Comparison of ENCODE assay signal across 8 mouse cellular contexts in genomic region chr9:103007699-103008078, GRCm38 (mm10). TPM values are rescaled to one million over a fixed set of nuclear protein-coding genes. Genes with fewer than 3 reads are reported as not detected.
A peak's percentile ranks its signal among the peaks of the same experiment; 100 is the strongest.
DNase-seq lines count a peak whose midpoint lies in the region; ATAC-seq lines count a peak whose summit lies in the region.

No protein-coding gene starts in this region.

- H3K27ac ChIP-seq in embryonic facial prominence, embryonic 10.5 days (replicated peaks), result peak overlapping the region; percentile 77
- peak overlapping the region; percentile 81 for H3K27ac ChIP-seq in heart, embryonic 12.5 days (ENCODE audit: poor library complexity, severe bottlenecking)
- H3K27ac ChIP-seq in kidney, embryonic 14.5 days (ENCODE audit: low read depth, low read length), result 0 out of 2 replicates have a peak overlapping the region, but pooled peaks have one; percentile 55
- H3K27ac ChIP-seq in lung, embryonic 15.5 days, result peak overlapping the region; percentile 91
- H3K27ac ChIP-seq in stomach, embryonic 16.5 days (ENCODE audit: low read length), result peak overlapping the region; percentile 89

- no peaks in the 10 kb centered on the region for H3K9me3 ChIP-seq in embryonic facial prominence, embryonic 10.5 days
- H3K9me3 ChIP-seq in heart, embryonic 12.5 days (replicated peaks), result no peaks in the 10 kb centered on the region
- no peaks in the 10 kb centered on the region for H3K9me3 ChIP-seq in kidney, embryonic 14.5 days (ENCODE audit: control insufficient read depth, low read length)
- H3K9me3 ChIP-seq in lung, embryonic 15.5 days, result no peaks in the 10 kb centered on the region
- no peaks in the 10 kb centered on the region for H3K9me3 ChIP-seq in stomach, embryonic 16.5 days (replicated peaks; ENCODE audit: control insufficient read depth, low read length)

- H3K27me3 ChIP-seq in embryonic facial prominence, embryonic 10.5 days (replicated peaks; ENCODE audit: low read depth, poor library complexity, severe bottlenecking), result peaks cover 55% of the 10 kb centered on the region
- H3K27me3 ChIP-seq in heart, embryonic 12.5 days (replicated peaks), result peaks cover 7% of the 10 kb centered on the region
- H3K27me3 ChIP-seq in kidney, embryonic 14.5 days (ENCODE audit: control insufficient read depth, insufficient read depth, low read length), result peaks cover 7% of the 10 kb centered on the region; the same call in 1 of the 2 replicates
- H3K27me3 ChIP-seq in lung, embryonic 15.5 days, result no peaks in the 10 kb centered on the region
- no peaks in the 10 kb centered on the region for H3K27me3 ChIP-seq in stomach, embryonic 16.5 days (ENCODE audit: control insufficient read depth, insufficient read depth, low read length)

- ATAC-seq in heart, embryonic 12.5 days (ENCODE audit: insufficient number of reproducible peaks, low FRiP score), result peak; percentile 92
- ATAC-seq in kidney, embryonic 14.5 days (ENCODE audit: low FRiP score, low TSS enrichment), result peak; percentile 89
- ATAC-seq in lung, embryonic 15.5 days (ENCODE audit: borderline replicate concordance, extremely low read depth, low FRiP score, low TSS enrichment), result peak; percentile 91
- peak; percentile 92 for ATAC-seq in stomach, embryonic 16.5 days (ENCODE audit: insufficient read depth, low FRiP score)
- ATAC-seq in erythroid progenitor cell, adult 5-6 weeks (replicated peaks; ENCODE audit: low FRiP score, poor library complexity, severe bottlenecking), result no peak

- H3K9ac ChIP-seq in heart, embryonic 12.5 days, result peak overlapping the region; percentile 77
- peak overlapping the region; percentile 61; the same call in 1 of the 2 replicates for H3K9ac ChIP-seq in kidney, embryonic 14.5 days (ENCODE audit: low read depth, low read length)
- peak overlapping the region; percentile 58 for H3K9ac ChIP-seq in lung, embryonic 15.5 days
- peak overlapping the region; percentile 79 for H3K9ac ChIP-seq in stomach, embryonic 16.5 days (ENCODE audit: low read length)

- peaks cover 35% of the 10 kb centered on the region for H3K4me1 ChIP-seq in embryonic facial prominence, embryonic 10.5 days
- peaks cover 51% of the 10 kb centered on the region for H3K4me1 ChIP-seq in heart, embryonic 12.5 days (replicated peaks)
- peaks cover 15% of the 10 kb centered on the region for H3K4me1 ChIP-seq in kidney, embryonic 14.5 days (ENCODE audit: control insufficient read depth, insufficient read depth, low read length)
- peaks cover 59% of the 10 kb centered on the region for H3K4me1 ChIP-seq in lung, embryonic 15.5 days
- peaks cover 14% of the 10 kb centered on the region; the same call in 1 of the 2 replicates for H3K4me1 ChIP-seq in stomach, embryonic 16.5 days (ENCODE audit: control insufficient read depth, insufficient read depth, low read length)

- peak overlapping the region; percentile 99 for H3K4me2 ChIP-seq in heart, embryonic 12.5 days
- peak overlapping the region; percentile 89 for H3K4me2 ChIP-seq in kidney, embryonic 14.5 days (replicated peaks; ENCODE audit: low read depth, low read length)
- H3K4me2 ChIP-seq in lung, embryonic 15.5 days, result peak overlapping the region; percentile 94
- H3K4me2 ChIP-seq in stomach, embryonic 16.5 days (ENCODE audit: low read depth, low read length), result peak overlapping the region; percentile 87

- peak; percentile 6 to 9 for DNase-seq in left cerebral cortex, adult 18-20 months (ENCODE audit: low spot score in 2 of 2)
- DNase-seq in left cerebral cortex, adult 9 months (ENCODE audit: low spot score in 2 of 2), result no peak
- DNase-seq in embryonic facial prominence, embryonic 10.5 days (ENCODE audit: low spot score), result peak; percentile 59

- 2% methylated on average over 15 of the region's 15 CpGs for WGBS in embryonic facial prominence, embryonic 10.5 days
- 2% methylated on average over 15 of the region's 15 CpGs for WGBS in heart, embryonic 12.5 days
- 2% methylated on average over 15 of the region's 15 CpGs for WGBS in kidney, embryonic 14.5 days
- WGBS in lung, embryonic 15.5 days, result under 1% methylated on average over 15 of the region's 15 CpGs
- 2% methylated on average over 15 of the region's 15 CpGs for WGBS in stomach, embryonic 16.5 days

- no peaks in the 10 kb centered on the region for H3K36me3 ChIP-seq in embryonic facial prominence, embryonic 10.5 days (replicated peaks)
- H3K36me3 ChIP-seq in heart, embryonic 12.5 days, result no peaks in the 10 kb centered on the region
- no peaks in the 10 kb centered on the region for H3K36me3 ChIP-seq in kidney, embryonic 14.5 days (ENCODE audit: control insufficient read depth, insufficient read depth, low read length)
- no peaks in the 10 kb centered on the region for H3K36me3 ChIP-seq in lung, embryonic 15.5 days
- H3K36me3 ChIP-seq in stomach, embryonic 16.5 days (ENCODE audit: control insufficient read depth, insufficient read depth, low read length), result no peaks in the 10 kb centered on the region

- peak overlapping the region; percentile 65 for H3K4me3 ChIP-seq in embryonic facial prominence, embryonic 10.5 days
- H3K4me3 ChIP-seq in heart, embryonic 12.5 days, result peak overlapping the region; percentile 56
- peak overlapping the region; percentile 44 for H3K4me3 ChIP-seq in kidney, embryonic 14.5 days (ENCODE audit: low read length)
- H3K4me3 ChIP-seq in lung, embryonic 15.5 days, result peak overlapping the region; percentile 55
- peak overlapping the region; percentile 57 for H3K4me3 ChIP-seq in stomach, embryonic 16.5 days (replicated peaks; ENCODE audit: low read length)

RNA-seq across cellular contexts. Expression of gene Slco2a1, which starts 19.2 kb away (rescaled TPM):
- 1 to 10 TPM; 1.1 to 1.5 TPM for total RNA-seq in left cerebral cortex, adult 18-20 months (2021)
- 0.69 and 1.2 TPM in 2 replicates for polyA plus RNA-seq in embryonic facial prominence, embryonic 10.5 days (2016; fragmentation: Nextera tagmentation; extraction: Ambion mirVana)
- polyA plus RNA-seq in heart, embryonic 12.5 days (2016; fragmentation: Nextera tagmentation; extraction: Ambion mirVana), result 7.1 and 9.0 TPM in 2 replicates
- 1.1 and 4.0 TPM in 2 replicates for polyA plus RNA-seq in kidney, embryonic 14.5 days (2014; fragmentation: Nextera tagmentation; extraction: Ambion mirVana)
- 14.7 and 17.5 TPM in 2 replicates for polyA plus RNA-seq in lung, embryonic 15.5 days (2015; fragmentation: Nextera tagmentation; extraction: Ambion mirVana)
- polyA plus RNA-seq in stomach, embryonic 16.5 days (2015; fragmentation: Nextera tagmentation; extraction: Ambion mirVana), result 11.8 and 14.5 TPM in 2 replicates
- 0.42 TPM in 1 of 2 replicates, not detected in the other for total RNA-seq in erythroid progenitor cell, adult 5-6 weeks (2015; ENCODE audit: low replicate concordance)
- 0.13 TPM in 1 of 2 replicates, not detected in the other for total RNA-seq in erythroid progenitor cell, adult 5-6 weeks (2017; ENCODE audit: low replicate concordance)

Comparison
In these comparisons a context has a peak if more than half of its experiments do, and no peak if none do; other contexts are left out.
1. DNase-seq: peak in left cerebral cortex, adult 18-20 months (2 of 2) and embryonic facial prominence, embryonic 10.5 days (single experiment); none in left cerebral cortex, adult 9 months (0 of 2).
2. Peak in every context shown above with its lines, with median percentiles within 50 percentile points of each other: H3K27ac ChIP-seq, H3K4me3 ChIP-seq, H3K4me2 ChIP-seq and H3K9ac ChIP-seq.